Mouse (Mus musculus): ENCODE results near the gene Phf21b. TPM values are rescaled to one million over a fixed set of nuclear protein-coding genes. Genes with fewer than 3 reads are reported as not detected.

Gene Phf21b
- polyA plus RNA-seq, 1 experiment from 2014 or later: 4.4 TPM

- H3K36me3 ChIP-seq (replicated peaks; ENCODE audit: control insufficient read depth, insufficient read depth, low read depth, low read length): no peaks in the 10 kb centered on the region; the same call in none of the 2 replicates
- H3K4me1 ChIP-seq (ENCODE audit: control insufficient read depth, insufficient read depth, low read length): no peaks in the 10 kb centered on the region
- DNase-seq (ENCODE audit: low spot score): no peak
- 78% methylated on average over 5 of the region's 5 CpGs for WGBS
- no peaks in the 10 kb centered on the region for H3K9me3 ChIP-seq (replicated peaks; ENCODE audit: control insufficient read depth, low read length)
- H3K4me2 ChIP-seq (ENCODE audit: low read depth, low read length): no peak overlapping the region
- H3K4me3 ChIP-seq (ENCODE audit: low read depth, low read length): no peak overlapping the region
- H3K27ac ChIP-seq (replicated peaks; ENCODE audit: low read depth, low read length): no peak overlapping the region
- no peak for ATAC-seq (replicated peaks; ENCODE audit: insufficient number of reproducible peaks, low FRiP score, low TSS enrichment, low read depth)
- H3K27me3 ChIP-seq (ENCODE audit: control insufficient read depth, insufficient read depth, low read length): no peaks in the 10 kb centered on the region
- H3K9ac ChIP-seq (replicated peaks; ENCODE audit: low read length): no peak overlapping the region
These were observed 62.2 kb downstream of the Phf21b start for GRCm38 (mm10) chr15:84793649-84794048.

- no peaks in the 10 kb centered on the region for H3K9me3 ChIP-seq (replicated peaks; ENCODE audit: control insufficient read depth, low read length)
- H3K4me1 ChIP-seq (ENCODE audit: control insufficient read depth, insufficient read depth, low read length): no peaks in the 10 kb centered on the region
- no peaks in the 10 kb centered on the region for H3K36me3 ChIP-seq (replicated peaks; ENCODE audit: control insufficient read depth, insufficient read depth, low read depth, low read length)
- H3K4me3 ChIP-seq (ENCODE audit: low read depth, low read length): no peak overlapping the region
- no peak overlapping the region for H3K4me2 ChIP-seq (ENCODE audit: low read depth, low read length)
- H3K27ac ChIP-seq (replicated peaks; ENCODE audit: low read depth, low read length): no peak overlapping the region
- no peak overlapping the region for H3K9ac ChIP-seq (replicated peaks; ENCODE audit: low read length)
- ATAC-seq (replicated peaks; ENCODE audit: insufficient number of reproducible peaks, low FRiP score, low TSS enrichment, low read depth) (no peak), DNase-seq (ENCODE audit: low spot score) (no peak)
- WGBS: 89% methylated on average over 10 of the region's 10 CpGs
- no peaks in the 10 kb centered on the region for H3K27me3 ChIP-seq (ENCODE audit: control insufficient read depth, insufficient read depth, low read length)
These were observed 68.7 kb downstream of the Phf21b start for GRCm38 (mm10) chr15:84787161-84787560.

- H3K36me3 ChIP-seq (replicated peaks; ENCODE audit: control insufficient read depth, insufficient read depth, low read depth, low read length): no peaks in the 10 kb centered on the region
- DNase-seq (ENCODE audit: low spot score) (no peak), ATAC-seq (replicated peaks; ENCODE audit: insufficient number of reproducible peaks, low FRiP score, low TSS enrichment, low read depth) (no peak)
- WGBS: 97% methylated on average over 16 of the region's 16 CpGs
- no peak overlapping the region for H3K4me2 ChIP-seq (ENCODE audit: low read depth, low read length)
- no peak overlapping the region for H3K4me3 ChIP-seq (ENCODE audit: low read depth, low read length)
- no peaks in the 10 kb centered on the region for H3K27me3 ChIP-seq (ENCODE audit: control insufficient read depth, insufficient read depth, low read length)
- H3K9ac ChIP-seq (replicated peaks; ENCODE audit: low read length): no peak overlapping the region
- H3K4me1 ChIP-seq (ENCODE audit: control insufficient read depth, insufficient read depth, low read length): no peaks in the 10 kb centered on the region
- no peak overlapping the region for H3K27ac ChIP-seq (replicated peaks; ENCODE audit: low read depth, low read length)
- H3K9me3 ChIP-seq (replicated peaks; ENCODE audit: control insufficient read depth, low read length): no peaks in the 10 kb centered on the region
These were observed 71.0 kb downstream of the Phf21b start for GRCm38 (mm10) chr15:84784812-84785211.

- WGBS: 59% methylated on average over 5 of the region's 5 CpGs
- H3K4me3 ChIP-seq (ENCODE audit: low read depth, low read length): no peak overlapping the region
- no peaks in the 10 kb centered on the region for H3K27me3 ChIP-seq (ENCODE audit: control insufficient read depth, insufficient read depth, low read length)
- no peak overlapping the region for H3K4me2 ChIP-seq (ENCODE audit: low read depth, low read length)
- no peak overlapping the region for H3K27ac ChIP-seq (replicated peaks; ENCODE audit: low read depth, low read length)
- DNase-seq (ENCODE audit: low spot score): no peak
- no peaks in the 10 kb centered on the region for H3K9me3 ChIP-seq (replicated peaks; ENCODE audit: control insufficient read depth, low read length)
- no peak for ATAC-seq (replicated peaks; ENCODE audit: insufficient number of reproducible peaks, low FRiP score, low TSS enrichment, low read depth)
- H3K4me1 ChIP-seq (ENCODE audit: control insufficient read depth, insufficient read depth, low read length): no peaks in the 10 kb centered on the region
- no peaks in the 10 kb centered on the region for H3K36me3 ChIP-seq (replicated peaks; ENCODE audit: control insufficient read depth, insufficient read depth, low read depth, low read length)
- no peak overlapping the region for H3K9ac ChIP-seq (replicated peaks; ENCODE audit: low read length)
These were observed 77.3 kb downstream of the Phf21b start for GRCm38 (mm10) chr15:84778587-84778986.

GRCm38 (mm10) chr15:84775421-84776174, 80.3 kb downstream of the Phf21b start:
- H3K4me2 ChIP-seq (ENCODE audit: low read depth, low read length): no peak overlapping the region
- DNase-seq (ENCODE audit: low spot score) (no peak), ATAC-seq (replicated peaks; ENCODE audit: insufficient number of reproducible peaks, low FRiP score, low TSS enrichment, low read depth) (no peak)
- H3K27me3 ChIP-seq (ENCODE audit: control insufficient read depth, insufficient read depth, low read length): no peaks in the 10 kb centered on the region
- no peak overlapping the region for H3K9ac ChIP-seq (replicated peaks; ENCODE audit: low read length)
- H3K4me3 ChIP-seq (ENCODE audit: low read depth, low read length): no peak overlapping the region
- 50% methylated on average over 20 of the region's 20 CpGs for WGBS
- no peaks in the 10 kb centered on the region for H3K36me3 ChIP-seq (replicated peaks; ENCODE audit: control insufficient read depth, insufficient read depth, low read depth, low read length)
- no peak overlapping the region for H3K27ac ChIP-seq (replicated peaks; ENCODE audit: low read depth, low read length)
- H3K9me3 ChIP-seq (replicated peaks; ENCODE audit: control insufficient read depth, low read length): no peaks in the 10 kb centered on the region
- no peaks in the 10 kb centered on the region for H3K4me1 ChIP-seq (ENCODE audit: control insufficient read depth, insufficient read depth, low read length)

- WGBS: 82% methylated on average over 21 of the region's 21 CpGs
- no peaks in the 10 kb centered on the region for H3K36me3 ChIP-seq (replicated peaks; ENCODE audit: control insufficient read depth, insufficient read depth, low read depth, low read length)
- DNase-seq (ENCODE audit: low spot score) (peak; percentile 37), ATAC-seq (replicated peaks; ENCODE audit: insufficient number of reproducible peaks, low FRiP score, low TSS enrichment, low read depth) (no peak)
- no peaks in the 10 kb centered on the region for H3K27me3 ChIP-seq (ENCODE audit: control insufficient read depth, insufficient read depth, low read length)
- H3K4me2 ChIP-seq (ENCODE audit: low read depth, low read length): no peak overlapping the region
- no peak overlapping the region for H3K4me3 ChIP-seq (ENCODE audit: low read depth, low read length)
- no peak overlapping the region for H3K9ac ChIP-seq (replicated peaks; ENCODE audit: low read length)
- no peaks in the 10 kb centered on the region for H3K9me3 ChIP-seq (replicated peaks; ENCODE audit: control insufficient read depth, low read length)
- H3K4me1 ChIP-seq (ENCODE audit: control insufficient read depth, insufficient read depth, low read length): no peaks in the 10 kb centered on the region
- no peak overlapping the region for H3K27ac ChIP-seq (replicated peaks; ENCODE audit: low read depth, low read length)
These were observed 83.4 kb downstream of the Phf21b start for GRCm38 (mm10) chr15:84772191-84773111.

GRCm38 (mm10) chr15:84769641-84770341, 86.1 kb downstream of the Phf21b start:
- no peaks in the 10 kb centered on the region for H3K4me1 ChIP-seq (ENCODE audit: control insufficient read depth, insufficient read depth, low read length)
- DNase-seq (ENCODE audit: low spot score) (no peak), ATAC-seq (replicated peaks; ENCODE audit: insufficient number of reproducible peaks, low FRiP score, low TSS enrichment, low read depth) (no peak)
- no peak overlapping the region for H3K27ac ChIP-seq (replicated peaks; ENCODE audit: low read depth, low read length)
- H3K27me3 ChIP-seq (ENCODE audit: control insufficient read depth, insufficient read depth, low read length): no peaks in the 10 kb centered on the region
- no peak overlapping the region for H3K4me3 ChIP-seq (ENCODE audit: low read depth, low read length)
- no peak overlapping the region for H3K4me2 ChIP-seq (ENCODE audit: low read depth, low read length)
- 84% methylated on average over 11 of the region's 11 CpGs for WGBS
- no peaks in the 10 kb centered on the region for H3K9me3 ChIP-seq (replicated peaks; ENCODE audit: control insufficient read depth, low read length)
- H3K36me3 ChIP-seq (replicated peaks; ENCODE audit: control insufficient read depth, insufficient read depth, low read depth, low read length): no peaks in the 10 kb centered on the region
- no peak overlapping the region for H3K9ac ChIP-seq (replicated peaks; ENCODE audit: low read length)

Measured in embryonic facial prominence, embryonic 11.5 days (tissue).